Mouse (Mus musculus) intestine, postnatal 0 days (tissue): ENCODE measurements at regions not wholly inside any gene's neighbourhood (a gene's known extent, or its start where the extent isn't known, plus 50 kb on each side); places are given as distances from the start of the nearest gene placed in this dataset.

Source experiments
- ATAC-seq: fragments of 200-750 bp; cut with Nextera tagmentation; 2 replicates; pipeline ENCODE4 v1.8.0; 2017; ENCODE audit warnings: mild to moderate bottlenecking, moderate TSS enrichment, moderate library complexity
- H3K27ac ChIP-seq: fragments of 300-500 bp; sonication (generic); 2 replicates; pipeline ENCODE4 v1.5.1; 2014; ENCODE audit warnings: mild to moderate bottlenecking, low read depth, low read length, moderate library complexity
- H3K27me3 ChIP-seq: fragments of 300-500 bp; sonication (generic); replicated peaks from 2 replicates; pipeline ENCODE4 v1.6.1; 2014; ENCODE audit warnings: low read length, mixed read lengths; ENCODE audit not compliant: control insufficient read depth, insufficient read depth
- H3K36me3 ChIP-seq: fragments of 300-500 bp; sonication (generic); 2 replicates; pipeline ENCODE4 v1.6.1; 2014; ENCODE audit warnings: mild to moderate bottlenecking, moderate library complexity; ENCODE audit not compliant: control insufficient read depth, insufficient read depth
- H3K4me1 ChIP-seq: fragments of 300-500 bp; sonication (generic); replicated peaks from 2 replicates; pipeline ENCODE4 v1.6.1; 2014; ENCODE audit warnings: antibody characterized with exemption, low read length, mixed read lengths; ENCODE audit not compliant: control insufficient read depth, insufficient read depth
- H3K4me2 ChIP-seq: fragments of 300-500 bp; sonication (generic); replicated peaks from 2 replicates; pipeline ENCODE4 v1.6.1; 2014; ENCODE audit warnings: low read depth, mild to moderate bottlenecking, moderate library complexity
- H3K4me3 ChIP-seq: fragments of 300-500 bp; sonication (generic); 2 replicates; pipeline ENCODE4 v1.5.1; 2014; ENCODE audit warnings: low read depth, low read length
- H3K9ac ChIP-seq: fragments of 300-500 bp; sonication (generic); 2 replicates; pipeline ENCODE4 v1.6.1; 2014; ENCODE audit warnings: mild to moderate bottlenecking, low read depth, low read length
- H3K9me3 ChIP-seq: fragments of 300-500 bp; sonication (generic); 2 replicates; pipeline ENCODE4 v1.6.1; 2016; ENCODE audit warnings: mixed run types; ENCODE audit not compliant: control insufficient read depth
- CTCF ChIP-seq: sonication (generic); IDR thresholded peaks from 2 replicates; pipeline ENCODE4 v1.5.1; 2016; ENCODE audit warnings: low read depth, mild to moderate bottlenecking, control low read depth, antibody characterized with exemption, moderate library complexity
- WGBS: fragments of 180-500 bp; shearing (Covaris S2); extraction: QIAGEN DNeasy Blood & Tissue Kit; methylation state at CpG from one replicate; pipeline ENCODE4 v1.1.7; 2014; 5-methylcytosine and 5-hydroxymethylcytosine counted together

- WGBS = 74% methylated on average over 2 of the region's 2 CpGs
- Histone ChIP-seq H3K36me3 (no peaks in the 10 kb centered on the region), H3K9me3 (no peaks in the 10 kb centered on the region), H3K27me3 (no peaks in the 10 kb centered on the region), H3K4me1 (no peaks in the 10 kb centered on the region), H3K27ac (no peak overlapping the region), H3K9ac (no peak overlapping the region), H3K4me2 (no peak overlapping the region), H3K4me3 (no peak overlapping the region)
- no peak for ATAC-seq
- TF ChIP-seq CTCF = no peak
Observed at GRCm38 (mm10) chr8:86393374-86393773, 187.1 kb downstream of the Abcc12 start.

- H3K4me1 ChIP-seq = no peaks in the 10 kb centered on the region
- H3K36me3 ChIP-seq = no peaks in the 10 kb centered on the region
- no peak overlapping the region for H3K4me2 ChIP-seq
- no peak for TF ChIP-seq CTCF
- H3K27ac ChIP-seq = no peak overlapping the region
- H3K27me3 ChIP-seq = no peaks in the 10 kb centered on the region
- H3K9ac ChIP-seq = no peak overlapping the region
- no peaks in the 10 kb centered on the region for H3K9me3 ChIP-seq
- H3K4me3 ChIP-seq = no peak overlapping the region
- 91% methylated on average over 8 of the region's 8 CpGs for WGBS
- ATAC-seq = no peak
Observed at GRCm38 (mm10) chr8:86390715-86391114, 189.8 kb downstream of the Abcc12 start.

GRCm38 (mm10) chr8:86389690-86390671 lies 190.5 kb downstream of the Abcc12 start:
- Histone ChIP-seq H3K36me3 (no peaks in the 10 kb centered on the region), H3K9ac (no peak overlapping the region), H3K4me1 (no peaks in the 10 kb centered on the region), H3K4me2 (no peak overlapping the region), H3K27me3 (no peaks in the 10 kb centered on the region), H3K27ac (no peak overlapping the region), H3K4me3 (no peak overlapping the region), H3K9me3 (no peaks in the 10 kb centered on the region)
- no peak for TF ChIP-seq CTCF
- ATAC-seq = no peak
- WGBS = 42% methylated on average over 3 of the region's 3 CpGs

GRCm38 (mm10) chr8:86385236-86385635 lies 195.2 kb downstream of the Abcc12 start:
- no peak overlapping the region for H3K4me3 ChIP-seq
- no peak for TF ChIP-seq CTCF
- no peak for ATAC-seq
- no peak overlapping the region for H3K9ac ChIP-seq
- H3K27ac ChIP-seq = no peak overlapping the region
- no peaks in the 10 kb centered on the region for H3K27me3 ChIP-seq
- no peaks in the 10 kb centered on the region for H3K36me3 ChIP-seq
- H3K9me3 ChIP-seq = no peaks in the 10 kb centered on the region
- H3K4me2 ChIP-seq = no peak overlapping the region
- H3K4me1 ChIP-seq = no peaks in the 10 kb centered on the region
- 90% methylated on average over 7 of the region's 7 CpGs for WGBS

- Histone ChIP-seq H3K4me2 (no peak overlapping the region), H3K9ac (no peak overlapping the region), H3K27me3 (no peaks in the 10 kb centered on the region), H3K4me3 (no peak overlapping the region), H3K4me1 (no peaks in the 10 kb centered on the region), H3K9me3 (no peaks in the 10 kb centered on the region), H3K36me3 (no peaks in the 10 kb centered on the region), H3K27ac (no peak overlapping the region)
- WGBS = 80% methylated on average over 10 of the region's 10 CpGs
- no peak for TF ChIP-seq CTCF
- ATAC-seq = no peak
Observed at GRCm38 (mm10) chr8:86381977-86382376, 198.5 kb downstream of the Abcc12 start.

- Histone ChIP-seq H3K9ac (no peak overlapping the region), H3K4me3 (no peak overlapping the region), H3K4me2 (no peak overlapping the region), H3K36me3 (no peaks in the 10 kb centered on the region), H3K4me1 (no peaks in the 10 kb centered on the region), H3K27ac (no peak overlapping the region), H3K9me3 (no peaks in the 10 kb centered on the region), H3K27me3 (no peaks in the 10 kb centered on the region)
- ATAC-seq = no peak
- TF ChIP-seq CTCF = no peak
- 82% methylated on average over 5 of the region's 5 CpGs for WGBS
Observed at GRCm38 (mm10) chr8:86368062-86368461, 212.4 kb downstream of the Abcc12 start.
